Mouse (Mus musculus) liver, adult 2 months (tissue): ENCODE results near the gene Trim30a. TPM values are rescaled to one million over a fixed set of nuclear protein-coding genes. Genes with fewer than 3 reads are reported as not detected.
"Not testable (repeated sequence)": the region's sequence is repeated elsewhere in the genome, so short reads cannot be mapped to it uniquely, and the experiment has no call there.

ENCODE experiments used
- DNase-seq: peaks from one replicate; pipeline ENCODE4 v3.0.0-alpha.2; 2011; ENCODE audit warnings: low read depth, low spot score; ENCODE audit errors: extremely low read depth
- H3K27ac ChIP-seq: fragments of 200-500 bp; replicated peaks from 2 replicates; pipeline ENCODE4 v1.5.1; 2012; ENCODE audit warnings: low read depth, mild to moderate bottlenecking, control low read depth, inconsistent platforms, low read length; ENCODE audit not compliant: insufficient read depth
- H3K27me3 ChIP-seq: fragments of 200-500 bp; 2 replicates; pipeline ENCODE4 v1.6.1; 2012; ENCODE audit warnings: mild to moderate bottlenecking, moderate library complexity, low read length, inconsistent platforms; ENCODE audit not compliant: control insufficient read depth, insufficient read depth
- H3K36me3 ChIP-seq: fragments of 200-500 bp; 2 replicates; pipeline ENCODE4 v1.6.1; 2012; ENCODE audit warnings: low read length, inconsistent platforms; ENCODE audit not compliant: control insufficient read depth, insufficient read depth
- H3K4me1 ChIP-seq: fragments of 200-500 bp; 2 replicates; pipeline ENCODE4 v1.6.1; 2011; ENCODE audit warnings: low read length; ENCODE audit not compliant: control insufficient read depth, insufficient read depth
- H3K4me3 ChIP-seq: fragments of 200-500 bp; 2 replicates; pipeline ENCODE4 v1.5.1; 2011; ENCODE audit warnings: low read depth, mild to moderate bottlenecking, control low read depth, low read length, moderate library complexity; ENCODE audit not compliant: insufficient read depth
- H3K79me2 ChIP-seq: fragments of 200-500 bp; 2 replicates; pipeline ENCODE4 v1.6.1; 2012; ENCODE audit warnings: inconsistent platforms, mild to moderate bottlenecking, low read length, moderate library complexity; ENCODE audit not compliant: control insufficient read depth, insufficient read depth
- H3K9ac ChIP-seq: fragments of 200-500 bp; 2 replicates; pipeline ENCODE4 v1.6.1; 2012; ENCODE audit warnings: low read depth, mild to moderate bottlenecking, control low read depth, inconsistent platforms, low read length
- CTCF ChIP-seq: fragments of 200-500 bp; IDR thresholded peaks from 2 replicates; pipeline ENCODE4 v1.5.1; 2011; ENCODE audit warnings: low read depth, low read length, control low read depth
- POLR2A ChIP-seq: fragments of 200-500 bp; IDR thresholded peaks from 2 replicates; pipeline ENCODE4 v1.6.1; 2011; ENCODE audit warnings: low read length, control low read depth; ENCODE audit not compliant: insufficient read depth; ENCODE audit errors: extremely low read depth
- WGBS: fragments of 180-500 bp; shearing (Covaris S2); methylation state at CpG from one replicate; pipeline ENCODE4 v1.1.7; 2018; 5-methylcytosine and 5-hydroxymethylcytosine counted together
- polyA plus RNA-seq: library from polyadenylated mRNA; depleted of rRNA; stranded (reverse); fragments of >200 nt; gene quantifications from 2 replicates; pipeline ENCODE4 v1.2.3, GENCODE M21; 2012; rRNA removed
- total RNA-seq: library from RNA; depleted of rRNA; stranded (reverse); fragments of >200 nt; gene quantifications from 2 replicates; pipeline ENCODE4 v1.2.3, GENCODE M21; 2014; rRNA removed

Gene Trim30a
- 8.1 and 9.4 TPM in 2 replicates for total RNA-seq
- polyA plus RNA-seq = 0.90 and 1.5 TPM in 2 replicates

DNA sequence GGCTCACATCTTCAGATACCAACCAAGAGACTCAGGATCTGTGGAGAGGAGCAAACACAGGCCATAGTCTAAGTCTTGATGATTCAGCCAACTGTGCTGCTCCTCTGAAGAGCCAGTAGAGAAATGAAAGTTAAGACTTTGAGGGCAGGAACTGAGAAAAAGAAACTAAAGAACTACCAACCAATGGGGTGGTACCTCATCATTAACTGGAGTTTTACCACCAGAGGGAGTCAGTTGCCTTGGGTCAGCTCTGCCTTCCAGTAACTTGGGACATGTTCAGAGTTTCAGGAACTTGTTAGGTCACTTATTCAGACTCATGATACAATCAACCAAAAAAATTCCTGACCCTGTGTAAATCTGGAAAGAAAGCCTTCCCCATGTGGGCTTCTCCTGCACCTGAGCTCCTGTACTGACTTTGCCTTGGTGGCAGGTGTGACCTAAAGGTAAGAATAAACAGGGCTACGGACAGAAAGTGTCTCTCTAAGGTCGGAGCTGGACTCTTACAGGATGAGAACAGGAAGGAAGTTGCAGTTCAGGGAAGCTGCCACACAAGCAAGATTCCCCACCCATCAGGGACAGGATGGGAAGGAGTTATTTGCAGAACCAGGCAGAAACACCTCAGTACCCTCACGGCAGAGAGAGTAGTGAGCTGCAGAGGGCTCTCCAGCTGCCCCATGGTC, at the start of gene Trim30a:
Gene Trim30a, minus strand, starts transcription at position 129 of the 680 bp plus-strand sequence.
- Histone ChIP-seq H3K27ac (peak within 1 kb of the TSS; percentile 47), H3K27me3 (no peaks in the 10 kb centered on the region), H3K79me2 (no peaks in the 10 kb centered on the region), H3K4me1 (peaks cover 1% of the 10 kb centered on the region; the same call in 1 of the 2 replicates), H3K36me3 (no peaks in the 10 kb centered on the region), H3K9ac (peak within 1 kb of the TSS; percentile 64), H3K4me3 (peak within 1 kb of the TSS; percentile 52)
- DNase-seq = peak; percentile 64
- WGBS = 44% methylated on average over 3 of the region's 3 CpGs
- 0 out of 2 replicates have a peak, but pooled peaks have one; percentile 15 for TF ChIP-seq CTCF
- TF ChIP-seq POLR2A = no peak

GRCm38 (mm10) chr7:104507421-104508065, 42.5 kb upstream of the Trim30a start, which contains the start of gene Trim30d:
Gene Trim30d (minus strand): TSS chr7:104507849.
- H3K27me3 ChIP-seq, H3K79me2 ChIP-seq, H3K4me1 ChIP-seq, H3K36me3 ChIP-seq: not testable (repeated sequence)
- Histone ChIP-seq H3K4me3 (peak within 1 kb of the TSS; percentile 55), H3K9ac (0 out of 2 replicates have a peak within 1 kb of the TSS, but pooled peaks have one; percentile 30), H3K27ac (peak within 1 kb of the TSS; percentile 45; the same call in 1 of the 2 replicates)
- DNase-seq = peak; percentile 75

- Histone ChIP-seq H3K9ac (peak overlapping the region; percentile 74), H3K79me2 (no peaks in the 10 kb centered on the region), H3K27me3 (no peaks in the 10 kb centered on the region), H3K27ac (no peak overlapping the region), H3K4me1 (no peaks in the 10 kb centered on the region), H3K4me3 (peak overlapping the region; percentile 60), H3K36me3 (no peaks in the 10 kb centered on the region)
- TF ChIP-seq POLR2A (no peak), CTCF (no peak)
- peak; percentile 29 for DNase-seq
- 8% methylated on average over 59 of the region's 59 CpGs for WGBS
These were observed 36.8 kb upstream of the Trim30a start for GRCm38 (mm10) chr7:104501589-104502371.

- WGBS = 49% methylated on average over 6 of the region's 6 CpGs
- not testable (repeated sequence) for H3K27me3 ChIP-seq, H3K4me3 ChIP-seq, H3K9ac ChIP-seq, H3K36me3 ChIP-seq, DNase-seq, H3K79me2 ChIP-seq, H3K4me1 ChIP-seq, H3K27ac ChIP-seq
These were observed 36.2 kb upstream of the Trim30a start for GRCm38 (mm10) chr7:104501186-104501585.

GRCm38 (mm10) chr7:104499464-104499863, 34.5 kb upstream of the Trim30a start:
- H3K4me3 ChIP-seq, H3K27ac ChIP-seq, H3K27me3 ChIP-seq, H3K79me2 ChIP-seq, H3K36me3 ChIP-seq, H3K4me1 ChIP-seq, H3K9ac ChIP-seq, DNase-seq: not testable (repeated sequence)
- 88% methylated on average over 7 of the region's 8 CpGs for WGBS
